ENCODE assay signal across 8 mouse cellular contexts in genomic region chr8:80058193-80058592, GRCm38 (mm10). TPM values are rescaled to one million over a fixed set of nuclear protein-coding genes. Genes with fewer than 3 reads are reported as not detected.
DNase-seq lines count a peak whose midpoint lies in the region; ATAC-seq and TF ChIP-seq lines count a peak whose summit lies in the region.

No protein-coding gene starts in this region.

- no peak for TF ChIP-seq CTCF in gastrocnemius, adult 2 months (IDR thresholded peaks at IDR 0.05)
- no peak for TF ChIP-seq CTCF in testis, adult 2 months (IDR thresholded peaks at IDR 0.05; ENCODE audit: control insufficient read depth, insufficient read depth, insufficient replicate concordance, low read depth, low read length)
- no peak for TF ChIP-seq CTCF in small intestine, adult 2 months (IDR thresholded peaks at IDR 0.05; ENCODE audit: extremely low read depth, insufficient read length, insufficient replicate concordance, low read depth, low read length)

- H3K4me3 ChIP-seq in gastrocnemius, adult 2 months, result peak overlapping the region; percentile 71
- peak overlapping the region; percentile 59 for H3K4me3 ChIP-seq in testis, adult 2 months (ENCODE audit: control insufficient read depth, low read depth, low read length)
- peak overlapping the region; percentile 40 for H3K4me3 ChIP-seq in limb, embryonic 14.5 days (replicated peaks; ENCODE audit: low read length)
- peak overlapping the region; percentile 29 for H3K4me3 ChIP-seq in small intestine, adult 2 months (ENCODE audit: low read depth, low read length)

- TF ChIP-seq POLR2A in testis, adult 2 months (IDR thresholded peaks at IDR 0.05; ENCODE audit: control insufficient read depth, low read depth, low read length), result no peak
- no peak for TF ChIP-seq POLR2A in limb, embryonic 14.5 days (IDR thresholded peaks at IDR 0.05; ENCODE audit: borderline replicate concordance, extremely low read depth, insufficient read depth, insufficient read length)
- no peak for TF ChIP-seq POLR2A in small intestine, adult 2 months (IDR thresholded peaks at IDR 0.05; ENCODE audit: low read depth, low read length)

- WGBS in limb, embryonic 14.5 days, result 2% methylated on average over 6 of the region's 12 CpGs
- WGBS in small intestine, adult 2 months, result 3% methylated on average over 7 of the region's 12 CpGs

- H3K27me3 ChIP-seq in testis, adult 2 months (ENCODE audit: control insufficient read depth, insufficient read depth, low read length), result no peaks in the 10 kb centered on the region
- H3K27me3 ChIP-seq in limb, embryonic 14.5 days (ENCODE audit: control insufficient read depth, insufficient read depth, low read length), result peaks cover 7% of the 10 kb centered on the region; the same call in 1 of the 2 replicates
- H3K27me3 ChIP-seq in small intestine, adult 2 months (ENCODE audit: control insufficient read depth, insufficient read depth, low read length), result peaks cover 18% of the 10 kb centered on the region; the same call in 1 of the 2 replicates

- H3K9ac ChIP-seq in limb, embryonic 14.5 days (ENCODE audit: low read depth, low read length, severe bottlenecking), result peak overlapping the region; percentile 56; the same call in 1 of the 2 replicates

- H3K4me2 ChIP-seq in limb, embryonic 14.5 days (replicated peaks; ENCODE audit: low read depth, low read length, severe bottlenecking), result peak overlapping the region; percentile 64

- 0 out of 2 replicates have a peak, but pooled peaks have one; percentile 15 for ATAC-seq in limb, embryonic 14.5 days (ENCODE audit: low FRiP score, low read depth)

- DNase-seq in gastrocnemius, adult 2 months, result peak; percentile 15
- DNase-seq in gastrocnemius, postnatal 4 days (ENCODE audit: low spot score in 2 of 2), result no peak
- DNase-seq in testis, postnatal 14 days (ENCODE audit: low spot score), result no peak
- DNase-seq in limb, embryonic 14.5 days (ENCODE audit: low spot score), result no peak
- no peak for DNase-seq in adrenal gland, postnatal 25 days
- DNase-seq in gastrocnemius, postnatal 36 days, result no peak

- H3K9me3 ChIP-seq in limb, embryonic 14.5 days (ENCODE audit: control insufficient read depth, low read length), result no peaks in the 10 kb centered on the region

- no peaks in the 10 kb centered on the region for H3K36me3 ChIP-seq in testis, adult 2 months (ENCODE audit: control insufficient read depth, insufficient read depth, low read length)
- H3K36me3 ChIP-seq in limb, embryonic 14.5 days (ENCODE audit: control insufficient read depth, insufficient read depth, low read length), result no peaks in the 10 kb centered on the region
- H3K36me3 ChIP-seq in small intestine, adult 2 months (ENCODE audit: control insufficient read depth, insufficient read depth, low read length), result no peaks in the 10 kb centered on the region

- intact Hi-C loops in gastrocnemius, adult 2 months (cut with DNase I), result no loop called here
- intact Hi-C loops in gastrocnemius, postnatal 36 days (cut with DNase I), result no loop called here

- peaks cover 10% of the 10 kb centered on the region for H3K4me1 ChIP-seq in testis, adult 2 months (ENCODE audit: control insufficient read depth, insufficient read depth, low read length)
- H3K4me1 ChIP-seq in limb, embryonic 14.5 days (ENCODE audit: control insufficient read depth, insufficient read depth, low read length), result peaks cover 8% of the 10 kb centered on the region
- peaks cover 3% of the 10 kb centered on the region; the same call in 1 of the 2 replicates for H3K4me1 ChIP-seq in small intestine, adult 2 months (ENCODE audit: control insufficient read depth, insufficient read depth, insufficient read length, low read length)

- no peak overlapping the region; the same call in 1 of the 2 replicates for H3K27ac ChIP-seq in gastrocnemius, adult 2 months
- no peak overlapping the region for H3K27ac ChIP-seq in testis, adult 2 months (ENCODE audit: control insufficient read depth, insufficient read depth, low read depth, low read length)
- H3K27ac ChIP-seq in limb, embryonic 14.5 days (replicated peaks; ENCODE audit: low read depth, low read length), result no peak overlapping the region
- peak overlapping the region; percentile 37; the same call in 1 of the 2 replicates for H3K27ac ChIP-seq in small intestine, adult 2 months (ENCODE audit: insufficient read depth, low read depth, low read length)

RNA-seq across cellular contexts. Expression of gene Hhip, which starts 0.4 kb away (rescaled TPM):
- under 1 TPM; 0.13 to 0.50 TPM for total RNA-seq in gastrocnemius, adult 2 months (2021)
- total RNA-seq in gastrocnemius, postnatal 4 days (2021), result 1 to 10 TPM; 3.7 to 4.2 TPM
- polyA plus RNA-seq in testis, adult 2 months (2012; rRNA removed), result 0.35 and 0.53 TPM in 2 replicates
- 8.8 and 10.9 TPM in 2 replicates for polyA plus RNA-seq in limb, embryonic 14.5 days (2012; rRNA removed)
- 18.3 and 20.4 TPM in 2 replicates for polyA plus RNA-seq in limb, embryonic 14.5 days (2014; fragmentation: Nextera tagmentation; extraction: Ambion mirVana)
- 2.1 and 4.9 TPM in 2 replicates for polyA plus RNA-seq in small intestine, adult 2 months (2012; rRNA removed)
- 4.6 and 5.1 TPM in 2 replicates for total RNA-seq in adrenal gland, postnatal 25 days (2021)
- total RNA-seq in gastrocnemius, postnatal 36 days (2021), result under 1 TPM; 0.42 to 0.48 TPM
